Mouse (Mus musculus): ENCODE measurements at regions not wholly inside any gene's neighbourhood (a gene's known extent, or its start where the extent isn't known, plus 50 kb on each side); places are given as distances from the start of the nearest gene placed in this dataset.

DNA sequence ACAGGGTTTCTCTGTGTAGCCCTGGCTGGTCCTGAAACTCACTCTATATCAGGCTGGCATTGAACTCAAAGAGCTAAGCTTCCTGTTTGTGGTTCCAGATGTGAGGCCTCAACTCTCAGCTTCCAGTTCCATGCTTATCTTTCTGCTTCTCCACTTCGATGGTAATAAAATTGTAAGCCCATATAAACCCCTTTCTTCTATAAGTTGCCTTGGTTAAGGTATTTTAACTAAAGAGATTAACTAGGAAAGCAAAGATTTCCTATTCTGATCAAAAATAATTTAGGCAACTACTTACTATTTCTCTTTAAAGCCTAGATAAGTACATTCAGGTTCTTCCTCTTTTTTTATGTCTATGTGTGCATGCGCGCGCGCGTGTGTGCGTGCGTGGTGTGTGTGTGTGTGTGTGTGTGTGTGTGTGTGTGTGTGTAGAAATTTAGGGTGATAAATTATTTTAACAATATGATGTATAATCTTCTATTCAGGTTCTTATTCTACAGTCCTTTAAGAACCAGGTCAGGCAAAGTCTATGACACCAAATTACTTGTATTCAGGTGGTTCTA, 190.3 kb upstream of the Kbtbd8 start:
- no peaks in the 10 kb centered on the region for H3K9me3 ChIP-seq (replicated peaks)
- no peaks in the 10 kb centered on the region for H3K4me1 ChIP-seq
- H3K27ac ChIP-seq, result no peak overlapping the region
- ATAC-seq (replicated peaks; ENCODE audit: low FRiP score), result no peak
- H3K4me3 ChIP-seq (replicated peaks), result no peak overlapping the region
- 95% methylated on average over 8 of the region's 8 CpGs for WGBS
- no peak overlapping the region for H3K4me2 ChIP-seq
- no peaks in the 10 kb centered on the region for H3K36me3 ChIP-seq
- no peak overlapping the region for H3K9ac ChIP-seq
- no peaks in the 10 kb centered on the region for H3K27me3 ChIP-seq

GRCm38 (mm10) chr6:94925408-94925807, 191.6 kb upstream of the Kbtbd8 start:
- Histone ChIP-seq H3K4me3 (replicated peaks) (no peak overlapping the region), H3K4me2 (no peak overlapping the region), H3K9ac (no peak overlapping the region), H3K9me3 (replicated peaks) (no peaks in the 10 kb centered on the region), H3K4me1 (no peaks in the 10 kb centered on the region), H3K27me3 (no peaks in the 10 kb centered on the region), H3K36me3 (no peaks in the 10 kb centered on the region), H3K27ac (no peak overlapping the region)
- no peak for ATAC-seq (replicated peaks; ENCODE audit: low FRiP score)
- WGBS, result 80% methylated on average over 1 of the region's 1 CpGs

DNA sequence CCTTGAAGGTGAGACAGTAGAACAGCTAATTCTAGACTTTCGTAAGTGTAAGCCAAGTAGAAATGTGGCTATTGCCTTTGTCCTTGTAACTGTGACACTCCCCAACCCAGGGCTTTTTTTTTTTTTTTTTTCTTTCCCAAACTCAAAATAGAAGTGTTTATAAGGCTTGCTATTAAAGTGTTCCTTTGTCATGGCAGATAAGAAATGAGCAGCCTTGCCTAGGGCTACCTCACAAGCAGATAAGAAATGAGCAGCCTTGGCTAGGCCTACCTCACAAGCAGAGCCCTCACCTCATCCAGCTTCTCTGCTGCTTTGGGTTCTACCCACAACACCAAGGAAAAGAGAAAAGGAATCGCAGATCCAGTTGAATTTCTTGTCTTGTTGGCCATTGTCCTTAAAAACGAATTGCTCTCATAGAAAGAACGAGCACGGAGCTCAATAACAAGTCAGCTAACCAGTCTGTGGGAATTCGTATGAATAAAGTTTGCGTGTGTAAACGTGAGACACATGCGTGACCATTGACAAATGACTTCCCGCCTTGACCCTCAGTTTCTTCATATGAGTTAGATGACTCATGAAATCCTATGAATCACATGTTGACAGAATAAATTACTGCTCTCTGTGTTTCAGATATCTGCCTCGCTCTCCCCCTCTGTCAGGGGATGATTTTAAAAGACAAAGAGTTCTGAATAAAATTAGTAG, 192.6 kb upstream of the Kbtbd8 start:
- Histone ChIP-seq H3K4me1 (no peaks in the 10 kb centered on the region), H3K27me3 (no peaks in the 10 kb centered on the region), H3K9me3 (replicated peaks) (no peaks in the 10 kb centered on the region), H3K9ac (no peak overlapping the region), H3K36me3 (no peaks in the 10 kb centered on the region), H3K27ac (no peak overlapping the region), H3K4me2 (no peak overlapping the region), H3K4me3 (replicated peaks) (no peak overlapping the region)
- no peak for ATAC-seq (replicated peaks; ENCODE audit: low FRiP score)
- 90% methylated on average over 11 of the region's 11 CpGs for WGBS

DNA sequence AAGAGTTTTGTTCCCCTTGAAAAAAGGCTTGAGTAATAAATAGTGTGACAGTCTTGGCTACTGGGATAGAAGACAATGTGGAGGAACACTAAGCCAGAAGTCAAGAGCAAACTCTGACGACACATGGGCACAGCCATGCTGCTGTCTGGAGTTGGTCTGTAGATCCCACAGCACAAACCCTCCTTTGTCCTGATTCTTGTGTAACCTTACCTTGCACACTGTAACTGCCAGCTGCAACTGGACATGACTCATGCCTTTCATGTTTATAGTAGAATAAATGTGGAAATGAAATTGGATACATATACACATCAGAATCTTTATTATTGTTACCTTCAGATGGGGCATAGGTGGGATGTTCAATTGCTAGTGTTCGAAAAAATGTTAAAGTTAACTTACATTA, 195.3 kb upstream of the Kbtbd8 start:
- ATAC-seq (replicated peaks; ENCODE audit: low FRiP score), result no peak
- no peaks in the 10 kb centered on the region for H3K4me1 ChIP-seq
- H3K27me3 ChIP-seq, result no peaks in the 10 kb centered on the region
- no peaks in the 10 kb centered on the region for H3K36me3 ChIP-seq
- no peak overlapping the region for H3K27ac ChIP-seq
- H3K9ac ChIP-seq, result no peak overlapping the region
- no peak overlapping the region for H3K4me3 ChIP-seq (replicated peaks)
- no peaks in the 10 kb centered on the region for H3K9me3 ChIP-seq (replicated peaks)
- no peak overlapping the region for H3K4me2 ChIP-seq
- 74% methylated on average over 2 of the region's 2 CpGs for WGBS

- Histone ChIP-seq H3K27ac (no peak overlapping the region), H3K36me3 (no peaks in the 10 kb centered on the region), H3K4me2 (no peak overlapping the region), H3K4me1 (no peaks in the 10 kb centered on the region), H3K27me3 (no peaks in the 10 kb centered on the region), H3K9me3 (replicated peaks) (no peaks in the 10 kb centered on the region), H3K4me3 (replicated peaks) (no peak overlapping the region), H3K9ac (no peak overlapping the region)
- no peak for ATAC-seq (replicated peaks; ENCODE audit: low FRiP score)
- 80% methylated on average over 2 of the region's 2 CpGs for WGBS
These were observed 196.3 kb upstream of the Kbtbd8 start for GRCm38 (mm10) chr6:94920770-94921169.

GRCm38 (mm10) chr6:94919194-94919743, 197.8 kb upstream of the Kbtbd8 start:
- Histone ChIP-seq H3K9me3 (replicated peaks) (no peaks in the 10 kb centered on the region), H3K27ac (no peak overlapping the region), H3K4me2 (no peak overlapping the region), H3K4me1 (no peaks in the 10 kb centered on the region), H3K4me3 (replicated peaks) (no peak overlapping the region), H3K9ac (no peak overlapping the region), H3K27me3 (no peaks in the 10 kb centered on the region), H3K36me3 (no peaks in the 10 kb centered on the region)
- ATAC-seq (replicated peaks; ENCODE audit: low FRiP score), result no peak
- 83% methylated on average over 5 of the region's 5 CpGs for WGBS

GRCm38 (mm10) chr6:94915842-94916620, 201.0 kb upstream of the Kbtbd8 start:
- Histone ChIP-seq H3K27me3 (no peaks in the 10 kb centered on the region), H3K9me3 (replicated peaks) (no peaks in the 10 kb centered on the region), H3K4me1 (no peaks in the 10 kb centered on the region), H3K4me3 (replicated peaks) (no peak overlapping the region), H3K36me3 (no peaks in the 10 kb centered on the region), H3K27ac (no peak overlapping the region), H3K9ac (no peak overlapping the region), H3K4me2 (no peak overlapping the region)
- WGBS, result 49% methylated on average over 8 of the region's 8 CpGs
- no peak for ATAC-seq (replicated peaks; ENCODE audit: low FRiP score)

DNA sequence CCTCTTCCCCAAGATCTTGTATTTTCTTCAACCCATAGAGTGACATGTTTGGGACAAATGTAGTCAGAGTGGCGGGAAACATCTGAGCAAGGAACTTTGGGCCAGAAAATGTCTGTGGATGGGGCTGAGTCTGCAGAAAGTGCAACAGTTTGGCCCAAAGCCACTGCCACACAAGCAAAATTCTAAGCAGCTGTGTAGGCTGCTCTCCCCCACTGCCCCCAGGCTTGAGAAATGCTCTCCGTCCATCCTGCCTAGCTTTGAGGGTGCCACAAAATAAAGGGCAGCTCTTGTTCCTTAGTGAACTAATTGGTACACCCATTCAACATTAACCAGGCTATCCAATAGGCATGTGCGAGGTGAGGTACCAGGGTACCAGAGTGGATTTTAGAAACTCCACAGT, 205.2 kb upstream of the Kbtbd8 start:
- no peaks in the 10 kb centered on the region for H3K9me3 ChIP-seq (replicated peaks)
- H3K9ac ChIP-seq, result no peak overlapping the region
- no peak for ATAC-seq (replicated peaks; ENCODE audit: low FRiP score)
- 75% methylated on average over 3 of the region's 3 CpGs for WGBS
- H3K27ac ChIP-seq, result no peak overlapping the region
- H3K4me2 ChIP-seq, result no peak overlapping the region
- H3K27me3 ChIP-seq, result no peaks in the 10 kb centered on the region
- H3K36me3 ChIP-seq, result no peaks in the 10 kb centered on the region
- no peak overlapping the region for H3K4me3 ChIP-seq (replicated peaks)
- H3K4me1 ChIP-seq, result no peaks in the 10 kb centered on the region

GRCm38 (mm10) chr6:94911374-94911773, 205.7 kb upstream of the Kbtbd8 start:
- Histone ChIP-seq H3K27me3 (no peaks in the 10 kb centered on the region), H3K4me1 (no peaks in the 10 kb centered on the region), H3K9ac (no peak overlapping the region), H3K36me3 (no peaks in the 10 kb centered on the region), H3K9me3 (replicated peaks) (no peaks in the 10 kb centered on the region), H3K4me3 (replicated peaks) (no peak overlapping the region), H3K4me2 (no peak overlapping the region), H3K27ac (no peak overlapping the region)
- ATAC-seq (replicated peaks; ENCODE audit: low FRiP score), result no peak
- WGBS, result 53% methylated on average over 9 of the region's 9 CpGs

DNA sequence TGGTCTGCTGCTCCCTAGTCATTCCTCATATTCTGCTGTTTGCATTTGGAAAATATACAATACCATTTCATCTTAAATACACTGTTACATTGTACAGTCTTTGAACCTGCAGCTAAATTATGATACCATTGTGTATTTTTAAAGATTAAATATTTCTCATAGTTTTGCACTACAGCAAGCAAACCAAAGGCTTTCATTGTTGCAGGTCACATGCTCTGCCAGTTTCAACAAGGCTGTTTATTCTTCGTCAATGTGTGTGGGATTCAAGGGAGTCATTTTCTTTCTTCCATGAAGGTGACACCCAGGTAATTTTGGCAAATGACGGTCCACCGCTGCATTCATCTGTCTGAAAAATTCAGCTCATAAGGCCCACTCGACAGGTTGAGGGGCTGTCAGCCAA, 200.9 kb upstream of the Lrig1 start:
- no peaks in the 10 kb centered on the region for H3K36me3 ChIP-seq
- H3K4me1 ChIP-seq, result no peaks in the 10 kb centered on the region
- H3K27me3 ChIP-seq, result no peaks in the 10 kb centered on the region
- H3K4me3 ChIP-seq (replicated peaks), result no peak overlapping the region
- no peak overlapping the region for H3K4me2 ChIP-seq
- no peak for ATAC-seq (replicated peaks; ENCODE audit: low FRiP score)
- WGBS, result 72% methylated on average over 4 of the region's 4 CpGs
- no peaks in the 10 kb centered on the region for H3K9me3 ChIP-seq (replicated peaks)
- H3K27ac ChIP-seq, result no peak overlapping the region
- H3K9ac ChIP-seq, result no peak overlapping the region

GRCm38 (mm10) chr6:94898881-94899280, 198.9 kb upstream of the Lrig1 start:
- WGBS, result 93% methylated on average over 9 of the region's 9 CpGs
- Histone ChIP-seq H3K4me3 (replicated peaks) (no peak overlapping the region), H3K9me3 (replicated peaks) (no peaks in the 10 kb centered on the region), H3K36me3 (no peaks in the 10 kb centered on the region), H3K27ac (no peak overlapping the region), H3K27me3 (no peaks in the 10 kb centered on the region), H3K4me1 (no peaks in the 10 kb centered on the region), H3K9ac (no peak overlapping the region), H3K4me2 (no peak overlapping the region)
- ATAC-seq (replicated peaks; ENCODE audit: low FRiP score), result no peak

DNA sequence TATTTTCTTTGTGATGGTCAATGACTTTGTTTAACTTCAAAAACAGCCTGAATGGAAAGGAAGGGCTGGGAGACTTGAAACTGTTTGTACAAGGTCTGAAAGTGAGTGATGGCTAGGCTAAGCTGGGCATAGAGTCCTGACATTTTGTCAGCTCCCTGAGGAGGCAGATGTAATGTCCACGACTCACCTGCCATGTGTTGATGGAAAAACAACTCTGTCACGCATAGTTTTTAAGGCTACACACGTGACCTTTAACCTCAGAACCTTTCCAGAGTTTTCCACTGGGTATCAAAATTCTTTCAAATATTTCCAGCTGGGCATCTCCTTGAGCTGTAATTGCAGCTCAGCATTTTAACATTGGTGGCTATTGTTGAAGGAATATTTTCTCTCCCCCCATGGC, 190.2 kb upstream of the Lrig1 start:
- Histone ChIP-seq H3K4me2 (no peak overlapping the region), H3K4me1 (no peaks in the 10 kb centered on the region), H3K9me3 (replicated peaks) (no peaks in the 10 kb centered on the region), H3K27ac (no peak overlapping the region), H3K36me3 (no peaks in the 10 kb centered on the region), H3K4me3 (replicated peaks) (no peak overlapping the region), H3K27me3 (no peaks in the 10 kb centered on the region), H3K9ac (no peak overlapping the region)
- 39% methylated on average over 3 of the region's 3 CpGs for WGBS
- no peak for ATAC-seq (replicated peaks; ENCODE audit: low FRiP score)

Measured in kidney, embryonic 15.5 days (tissue).